ENCODE assay signal across 15 mouse cellular contexts in genomic region chr12:109039311-109039710, GRCm38 (mm10). TPM values are rescaled to one million over a fixed set of nuclear protein-coding genes. Genes with fewer than 3 reads are reported as not detected.
DNase-seq lines count a peak whose midpoint lies in the region; ATAC-seq and TF ChIP-seq lines count a peak whose summit lies in the region.
"Had no signal": no experiment of that assay in that cellular context is flagged by ENCODE, and none has a peak within 500 bp of the region (broad histone marks: within the 10 kb centered on the region; RNA-seq: fewer than 3 reads in every experiment).

No protein-coding gene starts in this region.

- H3K27me3 ChIP-seq in cerebellum, adult 2 months (ENCODE audit: control insufficient read depth, insufficient read depth, low read length), result no peaks in the 10 kb centered on the region; the same call in 1 of the 2 replicates
- H3K27me3 ChIP-seq in midbrain, embryonic 13.5 days, result peaks cover 1% of the 10 kb centered on the region; the same call in 1 of the 2 replicates
- H3K27me3 ChIP-seq in midbrain, embryonic 11.5 days (ENCODE audit: control insufficient read depth, insufficient read depth, low read length), result no peaks in the 10 kb centered on the region
- H3K27me3 ChIP-seq in forebrain, embryonic 15.5 days, result 0 out of 2 replicates have a peak, but pooled peaks cover 5% of the 10 kb centered on the region

- peaks cover under 1% of the 10 kb centered on the region for H3K36me3 ChIP-seq in midbrain, embryonic 13.5 days
- no peaks in the 10 kb centered on the region for H3K36me3 ChIP-seq in midbrain, embryonic 11.5 days (ENCODE audit: control insufficient read depth, insufficient read depth, low read length)
- H3K36me3 ChIP-seq in forebrain, embryonic 15.5 days, result no peaks in the 10 kb centered on the region
- H3K36me3 ChIP-seq: embryonic facial prominence, embryonic 15.5 days; heart, embryonic 15.5 days; hindbrain, embryonic 15.5 days; limb, embryonic 12.5 days had no signal

- ATAC-seq in midbrain, embryonic 13.5 days, result peak; percentile 38; the same call in 1 of the 2 replicates
- no peak for ATAC-seq in midbrain, embryonic 11.5 days (ENCODE audit: low FRiP score)
- peak; percentile 33; the same call in 1 of the 2 replicates for ATAC-seq in forebrain, embryonic 15.5 days (replicated peaks)

- H3K4me3 ChIP-seq in cerebellum, adult 2 months (replicated peaks; ENCODE audit: insufficient read depth, low read depth, low read length), result no peak overlapping the region
- no peak overlapping the region for H3K4me3 ChIP-seq in midbrain, embryonic 13.5 days (replicated peaks)
- no peak overlapping the region for H3K4me3 ChIP-seq in midbrain, embryonic 11.5 days (ENCODE audit: low read depth, low read length)
- H3K4me3 ChIP-seq in forebrain, embryonic 15.5 days, result no peak overlapping the region
- H3K4me3 ChIP-seq: embryonic facial prominence, embryonic 15.5 days; heart, embryonic 15.5 days; hindbrain, embryonic 15.5 days; limb, embryonic 12.5 days; myocyte had no signal

- peak; percentile 41 to 43 for DNase-seq in cerebellum, postnatal 10 days
- DNase-seq in cerebellum, adult 2 months, result no peak
- no peak for DNase-seq in midbrain, embryonic 11.5 days (ENCODE audit: low spot score, missing footprints)
- no peak for DNase-seq in heart, postnatal 4 days
- no peak for DNase-seq in cerebellum, adult 9-11 months
- DNase-seq in frontal cortex, postnatal 25 days (ENCODE audit: low spot score in 2 of 2), result no peak
- DNase-seq: adrenal gland, adult 8-10 months; kidney, adult 9 months had no signal

- WGBS in cerebellum, adult 2 months, result 20% methylated on average over 7 of the region's 7 CpGs
- 69% methylated on average over 7 of the region's 7 CpGs for WGBS in midbrain, embryonic 13.5 days
- WGBS in midbrain, embryonic 11.5 days, result 85% methylated on average over 7 of the region's 7 CpGs
- 51% methylated on average over 7 of the region's 7 CpGs for WGBS in forebrain, embryonic 15.5 days

- TF ChIP-seq CTCF in cerebellum, adult 2 months (IDR thresholded peaks at IDR 0.05; ENCODE audit: borderline replicate concordance, insufficient read depth, low read depth, low read length), result no peak

- H3K27ac ChIP-seq in cerebellum, adult 2 months (ENCODE audit: insufficient read depth, low read length), result no peak overlapping the region
- H3K27ac ChIP-seq in midbrain, embryonic 13.5 days, result no peak overlapping the region
- H3K27ac ChIP-seq in midbrain, embryonic 11.5 days (ENCODE audit: low read depth, low read length), result no peak overlapping the region
- H3K27ac ChIP-seq in forebrain, embryonic 15.5 days (replicated peaks), result no peak overlapping the region
- H3K27ac ChIP-seq: embryonic facial prominence, embryonic 15.5 days; heart, embryonic 15.5 days; hindbrain, embryonic 15.5 days; limb, embryonic 12.5 days had no signal

- no peak overlapping the region for H3K9ac ChIP-seq in midbrain, embryonic 13.5 days (replicated peaks)
- H3K9ac ChIP-seq in midbrain, embryonic 11.5 days (ENCODE audit: low read length), result no peak overlapping the region
- no peak overlapping the region for H3K9ac ChIP-seq in forebrain, embryonic 15.5 days (replicated peaks)
- H3K9ac ChIP-seq: embryonic facial prominence, embryonic 15.5 days; heart, embryonic 15.5 days; hindbrain, embryonic 15.5 days; limb, embryonic 12.5 days had no signal

- no peak for TF ChIP-seq POLR2A in cerebellum, adult 2 months (IDR thresholded peaks at IDR 0.05; ENCODE audit: borderline replicate concordance, insufficient read depth, low read length)

- no peaks in the 10 kb centered on the region for H3K9me3 ChIP-seq in midbrain, embryonic 13.5 days
- H3K9me3 ChIP-seq in midbrain, embryonic 11.5 days (ENCODE audit: control insufficient read depth, low read length), result no peaks in the 10 kb centered on the region
- no peaks in the 10 kb centered on the region for H3K9me3 ChIP-seq in forebrain, embryonic 15.5 days
- H3K9me3 ChIP-seq: embryonic facial prominence, embryonic 15.5 days; heart, embryonic 15.5 days; hindbrain, embryonic 15.5 days; limb, embryonic 12.5 days had no signal

- H3K4me2 ChIP-seq in midbrain, embryonic 13.5 days (replicated peaks), result no peak overlapping the region
- no peak overlapping the region for H3K4me2 ChIP-seq in midbrain, embryonic 11.5 days
- H3K4me2 ChIP-seq in forebrain, embryonic 15.5 days (replicated peaks), result no peak overlapping the region
- H3K4me2 ChIP-seq: embryonic facial prominence, embryonic 15.5 days; heart, embryonic 15.5 days; hindbrain, embryonic 15.5 days; limb, embryonic 12.5 days had no signal

- H3K4me1 ChIP-seq in cerebellum, adult 2 months (ENCODE audit: control insufficient read depth, insufficient read depth, low read length), result no peaks in the 10 kb centered on the region
- peaks cover 23% of the 10 kb centered on the region for H3K4me1 ChIP-seq in midbrain, embryonic 13.5 days (replicated peaks)
- peaks cover 12% of the 10 kb centered on the region for H3K4me1 ChIP-seq in midbrain, embryonic 11.5 days (ENCODE audit: control insufficient read depth, insufficient read depth, low read length)
- peaks cover 22% of the 10 kb centered on the region for H3K4me1 ChIP-seq in forebrain, embryonic 15.5 days
- H3K4me1 ChIP-seq: heart, embryonic 15.5 days; limb, embryonic 12.5 days had no signal

RNA-seq across cellular contexts. Expression of gene Begain, which starts 28.7 kb away (rescaled TPM):
- polyA plus RNA-seq in cerebellum, adult 2 months (2012; rRNA removed), result 64.5 and 76.4 TPM in 2 replicates
- polyA plus RNA-seq in midbrain, embryonic 13.5 days (2015; fragmentation: Nextera tagmentation; extraction: Ambion mirVana), result 15.3 and 16.2 TPM in 2 replicates
- polyA plus RNA-seq in midbrain, embryonic 11.5 days (2014; fragmentation: Nextera tagmentation; extraction: Ambion mirVana), result 9.2 and 9.3 TPM in 2 replicates
- 19.2 and 20.2 TPM in 2 replicates for polyA plus RNA-seq in forebrain, embryonic 15.5 days (2015; fragmentation: Nextera tagmentation; extraction: Ambion mirVana)
- total RNA-seq in heart, postnatal 4 days (2021), result 1 to 10 TPM; 2.1 to 2.6 TPM

Comparison
In these comparisons a context has a peak if more than half of its experiments do, and no peak if none do; other contexts are left out.
1. DNase-seq: peak in cerebellum, postnatal 10 days (2 of 2); none in cerebellum, adult 2 months (0 of 2), midbrain, embryonic 11.5 days (single experiment), heart, postnatal 4 days (single experiment), cerebellum, adult 9-11 months (single experiment) and frontal cortex, postnatal 25 days (0 of 2).